Mouse (Mus musculus): ENCODE data around the gene Pakap.

The Pakap gene

GRCm38 (mm10) chr4:57904638-57905037 lies 336.7 kb downstream of the Pakap start:
- in situ Hi-C loops (cut with MboI, MseI), result loop anchor here (10.0 kb wide), 2 partner anchors 350 to 450 kb away; no protein-coding TSS in a partner anchor

- in situ Hi-C loops (cut with MboI, MseI), result loop anchor here (10.0 kb wide), 2 partner anchors 348 to 452 kb away; no protein-coding TSS in a partner anchor
Observed at GRCm38 (mm10) chr4:57906708-57907107, 338.7 kb downstream of the Pakap start.

- in situ Hi-C loops (cut with MboI, MseI), result loop anchor here (10.0 kb wide), 2 partner anchors 346 to 454 kb away; no protein-coding TSS in a partner anchor
Observed at GRCm38 (mm10) chr4:57908860-57909259, 340.9 kb downstream of the Pakap start.

- in situ Hi-C loops (cut with MboI, MseI), result no loop called here
Observed at GRCm38 (mm10) chr4:57913021-57913420, 345.0 kb downstream of the Pakap start.

GRCm38 (mm10) chr4:57914193-57915190 lies 346.5 kb downstream of the Pakap start:
- in situ Hi-C loops (cut with MboI, MseI), result no loop called here

GRCm38 (mm10) chr4:57915216-57915965 lies 347.4 kb downstream of the Pakap start:
- in situ Hi-C loops (cut with MboI, MseI), result no loop called here

GRCm38 (mm10) chr4:57916201-57916661 lies 348.3 kb downstream of the Pakap start, which contains the start of gene D630039A03Rik:
Gene D630039A03Rik (minus strand): TSS chr4:57916297.
- in situ Hi-C loops (cut with MboI, MseI), result no loop called here

- in situ Hi-C loops (cut with MboI, MseI), result no loop called here
Observed at GRCm38 (mm10) chr4:57916711-57917110, 348.7 kb downstream of the Pakap start.

- in situ Hi-C loops (cut with MboI, MseI), result loop anchor here in 1 of 2 experiments (10.0 kb wide), 1 partner anchor 1025 kb away; the partner anchor contains the start of gene Zkscan16
Observed at GRCm38 (mm10) chr4:57919494-57920423, 351.8 kb downstream of the Pakap start.

GRCm38 (mm10) chr4:57920522-57920921 lies 352.5 kb downstream of the Pakap start:
- in situ Hi-C loops (cut with MboI, MseI), result loop anchor here in 1 of 2 experiments (10.0 kb wide), 1 partner anchor 1024 kb away; the partner anchor contains the start of gene Zkscan16

- in situ Hi-C loops (cut with MboI, MseI), result loop anchor here in 1 of 2 experiments (10.0 kb wide), 1 partner anchor 1023 kb away; the partner anchor contains the start of gene Zkscan16
Observed at GRCm38 (mm10) chr4:57922171-57922570, 354.2 kb downstream of the Pakap start.

- in situ Hi-C loops (cut with MboI, MseI), result loop anchor here in 1 of 2 experiments (10.0 kb wide), 1 partner anchor 1020 kb away; the partner anchor contains the start of gene Zkscan16
Observed at GRCm38 (mm10) chr4:57924556-57925071, 356.6 kb downstream of the Pakap start.

GRCm38 (mm10) chr4:57927464-57928205 lies 359.7 kb downstream of the Pakap start:
- in situ Hi-C loops (cut with MboI, MseI), result loop anchor here in 1 of 2 experiments (10.0 kb wide), 1 partner anchor 1017 kb away; the partner anchor contains the start of gene Zkscan16

- in situ Hi-C loops (cut with MboI, MseI), result no loop called here
Observed at GRCm38 (mm10) chr4:57930559-57931170, 362.7 kb downstream of the Pakap start.

- in situ Hi-C loops (cut with MboI, MseI), result no loop called here
Observed at GRCm38 (mm10) chr4:57934181-57934580, 366.2 kb downstream of the Pakap start.

- in situ Hi-C loops (cut with MboI, MseI), result no loop called here
Observed at GRCm38 (mm10) chr4:57937292-57937691, 369.3 kb downstream of the Pakap start.

GRCm38 (mm10) chr4:57940631-57941030 lies 372.7 kb downstream of the Pakap start:
- in situ Hi-C loops (cut with MboI, MseI), result no loop called here

GRCm38 (mm10) chr4:57942892-57943291 lies 374.9 kb downstream of the Pakap start:
- in situ Hi-C loops (cut with MboI, MseI), result no loop called here

Measured in T-helper 17 cell (primary cell).